Mouse (Mus musculus): ENCODE measurements at regions not wholly inside any gene's neighbourhood (a gene's known extent, or its start where the extent isn't known, plus 50 kb on each side); places are given as distances from the start of the nearest gene placed in this dataset.
"Not testable (repeated sequence)": the region's sequence is repeated elsewhere in the genome, so short reads cannot be mapped to it uniquely, and the experiment has no call there.

DNA sequence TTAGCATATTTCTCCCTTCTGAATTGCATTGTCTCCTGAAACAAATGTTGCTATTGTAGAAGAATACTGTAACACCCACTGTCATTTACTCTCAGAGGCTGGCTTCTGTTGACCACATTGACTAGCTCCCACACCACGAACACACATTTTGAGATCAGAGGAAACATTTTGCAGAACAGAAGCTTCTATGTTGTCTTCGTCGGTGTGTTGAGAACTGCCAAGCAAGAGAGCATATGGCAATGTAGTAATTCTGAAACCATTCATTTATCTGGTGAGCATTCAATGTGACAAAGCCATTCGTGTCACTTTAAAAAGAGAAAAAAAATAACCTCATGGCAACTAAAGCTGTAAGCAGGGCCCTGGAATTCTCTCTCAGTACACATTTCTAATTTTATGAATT lies 343.9 kb downstream of the Car8 start:
- 87% methylated on average over 4 of the region's 4 CpGs for WGBS
- no peak for ATAC-seq (replicated peaks; ENCODE audit: low FRiP score)
- Histone ChIP-seq H3K27ac (ENCODE audit: low read depth, low read length) (no peak overlapping the region), H3K9me3 (ENCODE audit: control insufficient read depth, low read length) (no peaks in the 10 kb centered on the region), H3K27me3 (ENCODE audit: control insufficient read depth, insufficient read depth, low read length) (no peaks in the 10 kb centered on the region), H3K9ac (ENCODE audit: low read length) (no peak overlapping the region), H3K4me1 (replicated peaks; ENCODE audit: control insufficient read depth, insufficient read depth, low read length) (no peaks in the 10 kb centered on the region), H3K4me3 (ENCODE audit: low read depth, low read length) (no peak overlapping the region), H3K4me2 (ENCODE audit: low read depth, low read length, severe bottlenecking) (no peak overlapping the region), H3K36me3 (ENCODE audit: control insufficient read depth, insufficient read depth, low read length) (no peaks in the 10 kb centered on the region)
- no peak for DNase-seq (ENCODE audit: low spot score)

DNA sequence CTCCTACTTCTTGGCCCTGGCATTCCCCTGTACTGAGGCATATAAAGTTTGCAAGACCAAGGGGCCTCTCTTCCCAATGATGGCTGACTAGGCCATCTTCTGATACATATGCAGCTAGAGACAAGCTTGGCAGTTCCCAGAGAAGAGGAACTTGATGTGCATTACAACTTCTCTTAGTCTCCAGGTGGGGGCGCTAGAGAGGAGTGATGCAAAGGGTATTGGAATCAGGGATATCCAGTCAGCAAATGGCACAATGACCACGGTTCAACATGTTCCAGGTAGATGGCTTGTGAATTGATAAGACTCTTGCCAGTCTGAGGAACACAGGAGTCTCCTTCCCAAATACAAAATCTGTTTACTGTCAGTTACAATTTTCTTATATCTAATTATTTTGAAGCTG lies 347.7 kb downstream of the Car8 start:
- no peaks in the 10 kb centered on the region for H3K9me3 ChIP-seq (ENCODE audit: control insufficient read depth, low read length)
- no peak overlapping the region for H3K27ac ChIP-seq (ENCODE audit: low read depth, low read length)
- DNase-seq (ENCODE audit: low spot score) (no peak), ATAC-seq (replicated peaks; ENCODE audit: low FRiP score) (no peak)
- H3K36me3 ChIP-seq (ENCODE audit: control insufficient read depth, insufficient read depth, low read length), result no peaks in the 10 kb centered on the region
- H3K4me1 ChIP-seq (replicated peaks; ENCODE audit: control insufficient read depth, insufficient read depth, low read length), result no peaks in the 10 kb centered on the region
- H3K4me2 ChIP-seq (ENCODE audit: low read depth, low read length, severe bottlenecking), result no peak overlapping the region
- H3K27me3 ChIP-seq (ENCODE audit: control insufficient read depth, insufficient read depth, low read length), result no peaks in the 10 kb centered on the region
- WGBS, result 66% methylated on average over 2 of the region's 2 CpGs
- no peak overlapping the region for H3K9ac ChIP-seq (ENCODE audit: low read length)
- no peak overlapping the region for H3K4me3 ChIP-seq (ENCODE audit: low read depth, low read length)

DNA sequence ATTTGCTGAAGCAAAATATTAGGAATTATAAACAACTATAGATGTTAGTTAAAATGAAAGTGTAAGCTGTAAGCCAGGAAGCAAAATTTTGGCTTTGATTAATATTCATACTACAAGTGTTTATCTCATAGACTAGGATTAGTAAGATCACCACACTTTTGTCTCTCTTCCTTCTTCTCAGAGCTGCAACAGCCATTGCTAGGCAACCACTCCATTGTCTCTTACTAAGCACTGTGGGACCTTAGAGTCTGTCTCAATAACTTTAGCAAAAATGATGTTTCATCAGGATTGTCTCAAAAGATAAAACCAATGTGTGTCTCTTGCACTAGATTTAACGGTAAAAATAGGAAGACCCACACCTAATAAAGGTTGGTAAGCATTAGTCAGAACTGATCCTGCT lies 384.3 kb downstream of the Car8 start:
- H3K4me3 ChIP-seq (ENCODE audit: low read depth, low read length), result no peak overlapping the region
- no peaks in the 10 kb centered on the region for H3K36me3 ChIP-seq (ENCODE audit: control insufficient read depth, insufficient read depth, low read length)
- no peak overlapping the region for H3K27ac ChIP-seq (ENCODE audit: low read depth, low read length)
- H3K4me1 ChIP-seq (replicated peaks; ENCODE audit: control insufficient read depth, insufficient read depth, low read length), result no peaks in the 10 kb centered on the region
- H3K9me3 ChIP-seq (ENCODE audit: control insufficient read depth, low read length), result no peaks in the 10 kb centered on the region
- WGBS, result 55% methylated on average over 1 of the region's 1 CpGs
- DNase-seq (ENCODE audit: low spot score), result no peak
- H3K4me2 ChIP-seq (ENCODE audit: low read depth, low read length, severe bottlenecking), result no peak overlapping the region
- no peak for ATAC-seq (replicated peaks; ENCODE audit: low FRiP score)
- no peak overlapping the region for H3K9ac ChIP-seq (ENCODE audit: low read length)
- H3K27me3 ChIP-seq (ENCODE audit: control insufficient read depth, insufficient read depth, low read length), result no peaks in the 10 kb centered on the region

DNA sequence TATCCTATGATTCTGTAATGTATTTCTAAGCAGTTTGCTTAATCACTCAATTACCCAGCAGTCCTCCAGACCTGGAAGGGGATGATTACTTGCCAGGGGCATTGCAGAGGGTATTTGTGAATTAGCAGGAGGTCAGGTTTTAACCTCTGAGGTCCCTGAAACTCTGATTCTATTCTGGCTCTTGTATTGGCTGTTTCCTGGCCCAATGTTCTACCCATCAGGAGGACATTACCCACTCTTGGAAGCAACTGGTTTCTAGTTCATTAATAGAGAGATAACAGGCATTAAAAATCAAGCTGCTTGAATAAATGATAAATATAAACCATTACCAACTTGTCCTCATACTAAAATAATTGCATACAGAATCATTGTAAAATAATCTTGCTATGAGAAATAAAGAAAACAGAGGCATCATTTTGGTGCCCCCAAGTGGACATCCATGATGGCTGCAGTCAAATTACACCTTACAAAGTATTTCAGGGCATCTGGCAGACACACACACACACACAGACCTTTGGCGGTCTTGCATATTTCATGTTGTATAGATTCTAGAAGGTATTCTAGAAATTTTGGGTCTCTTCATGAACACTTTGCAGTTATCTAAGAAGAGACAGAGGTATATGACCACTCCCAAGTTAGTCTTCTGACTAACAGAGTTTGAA lies 385.6 kb downstream of the Car8 start:
- 64% methylated on average over 1 of the region's 1 CpGs for WGBS
- no peak overlapping the region for H3K4me3 ChIP-seq (ENCODE audit: low read depth, low read length)
- no peaks in the 10 kb centered on the region for H3K36me3 ChIP-seq (ENCODE audit: control insufficient read depth, insufficient read depth, low read length)
- H3K9me3 ChIP-seq (ENCODE audit: control insufficient read depth, low read length), result no peaks in the 10 kb centered on the region
- no peak overlapping the region for H3K9ac ChIP-seq (ENCODE audit: low read length)
- no peak overlapping the region for H3K4me2 ChIP-seq (ENCODE audit: low read depth, low read length, severe bottlenecking)
- no peak overlapping the region for H3K27ac ChIP-seq (ENCODE audit: low read depth, low read length)
- DNase-seq (ENCODE audit: low spot score) (peak; percentile 54), ATAC-seq (replicated peaks; ENCODE audit: low FRiP score) (peak; percentile 42; the same call in 1 of the 2 replicates)
- H3K27me3 ChIP-seq (ENCODE audit: control insufficient read depth, insufficient read depth, low read length), result no peaks in the 10 kb centered on the region
- no peaks in the 10 kb centered on the region for H3K4me1 ChIP-seq (replicated peaks; ENCODE audit: control insufficient read depth, insufficient read depth, low read length)

DNA sequence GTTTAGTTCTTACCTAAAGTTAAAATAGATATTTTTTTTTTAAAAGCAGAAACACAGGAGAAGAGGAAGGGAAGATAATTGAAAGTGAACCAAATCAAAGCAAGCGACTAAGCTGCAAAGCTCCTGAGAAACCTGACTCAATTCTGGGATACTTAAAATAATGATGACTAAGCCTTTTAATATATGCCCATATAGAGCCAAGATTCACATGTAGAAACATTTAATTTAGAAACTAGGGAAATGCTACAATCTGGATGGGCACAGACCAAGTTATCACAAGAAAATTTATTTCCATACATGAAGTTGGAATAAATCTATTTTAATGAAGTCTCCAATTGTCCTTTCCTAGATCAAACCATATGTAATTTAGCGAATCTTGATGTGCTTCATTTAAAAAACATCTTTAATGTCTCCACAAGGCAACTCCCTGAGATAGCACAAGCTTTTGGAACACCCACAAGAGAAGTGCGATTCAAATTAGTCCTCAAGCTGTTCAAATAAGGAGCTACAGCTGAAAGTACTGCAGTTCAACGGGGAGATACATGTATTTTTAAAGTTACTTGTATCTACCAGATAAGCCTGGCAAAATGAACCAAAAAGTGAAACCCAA lies 386.7 kb downstream of the Car8 start:
- H3K27me3 ChIP-seq (ENCODE audit: control insufficient read depth, insufficient read depth, low read length), result no peaks in the 10 kb centered on the region
- no peak overlapping the region for H3K4me3 ChIP-seq (ENCODE audit: low read depth, low read length)
- H3K27ac ChIP-seq (ENCODE audit: low read depth, low read length), result no peak overlapping the region
- WGBS, result 85% methylated on average over 4 of the region's 4 CpGs
- no peak overlapping the region for H3K4me2 ChIP-seq (ENCODE audit: low read depth, low read length, severe bottlenecking)
- ATAC-seq (replicated peaks; ENCODE audit: low FRiP score) (no peak), DNase-seq (ENCODE audit: low spot score) (no peak)
- no peaks in the 10 kb centered on the region for H3K9me3 ChIP-seq (ENCODE audit: control insufficient read depth, low read length)
- H3K36me3 ChIP-seq (ENCODE audit: control insufficient read depth, insufficient read depth, low read length), result no peaks in the 10 kb centered on the region
- no peaks in the 10 kb centered on the region for H3K4me1 ChIP-seq (replicated peaks; ENCODE audit: control insufficient read depth, insufficient read depth, low read length)
- no peak overlapping the region for H3K9ac ChIP-seq (ENCODE audit: low read length)

DNA sequence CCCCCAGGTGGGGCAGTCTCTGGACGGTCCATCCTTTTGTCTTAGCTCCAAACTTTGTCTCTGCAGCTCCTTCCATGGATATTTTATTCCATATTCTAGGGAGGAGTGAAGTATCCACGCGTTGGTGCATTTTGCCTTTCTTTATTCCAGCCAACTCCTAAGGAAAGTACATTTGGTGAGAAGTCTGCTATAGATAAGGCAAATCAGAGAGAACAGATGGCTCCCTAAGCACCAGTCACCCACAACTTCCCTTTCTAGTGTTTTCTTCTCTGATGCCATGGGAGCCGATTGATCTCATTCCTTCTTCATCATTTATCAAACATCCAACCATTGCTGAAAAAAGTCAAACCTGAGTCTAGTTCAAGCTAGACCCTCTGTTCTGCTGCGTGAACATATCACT lies 391.4 kb downstream of the Car8 start:
- no peak overlapping the region for H3K9ac ChIP-seq (ENCODE audit: low read length)
- no peaks in the 10 kb centered on the region for H3K9me3 ChIP-seq (ENCODE audit: control insufficient read depth, low read length)
- 89% methylated on average over 5 of the region's 5 CpGs for WGBS
- no peaks in the 10 kb centered on the region for H3K36me3 ChIP-seq (ENCODE audit: control insufficient read depth, insufficient read depth, low read length)
- no peak overlapping the region for H3K27ac ChIP-seq (ENCODE audit: low read depth, low read length)
- H3K4me3 ChIP-seq (ENCODE audit: low read depth, low read length), result no peak overlapping the region
- no peak overlapping the region for H3K4me2 ChIP-seq (ENCODE audit: low read depth, low read length, severe bottlenecking)
- DNase-seq (ENCODE audit: low spot score), result no peak
- no peaks in the 10 kb centered on the region for H3K27me3 ChIP-seq (ENCODE audit: control insufficient read depth, insufficient read depth, low read length)
- ATAC-seq (replicated peaks; ENCODE audit: low FRiP score), result no peak
- H3K4me1 ChIP-seq (replicated peaks; ENCODE audit: control insufficient read depth, insufficient read depth, low read length), result no peaks in the 10 kb centered on the region

DNA sequence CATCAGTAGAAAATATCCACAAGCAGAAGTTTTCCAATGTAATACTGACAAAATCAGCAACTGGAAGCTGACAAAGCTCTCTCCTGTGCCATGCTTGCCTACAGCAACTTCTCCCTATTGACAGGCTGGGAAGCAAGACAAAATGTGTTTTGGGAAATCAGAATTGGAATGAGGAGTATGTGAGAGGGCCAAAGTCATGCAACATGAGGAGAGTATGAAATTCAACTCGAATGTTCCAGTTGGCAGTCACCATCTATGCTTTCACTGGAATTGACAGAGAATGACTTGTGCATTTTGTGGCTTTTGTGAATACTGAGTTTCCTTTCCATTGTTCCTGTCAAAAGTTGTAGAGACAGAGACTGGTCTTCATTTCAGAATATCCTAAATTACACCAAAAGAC lies 409.7 kb downstream of the Car8 start:
- Histone ChIP-seq H3K4me2 (ENCODE audit: low read depth, low read length, severe bottlenecking) (no peak overlapping the region), H3K4me1 (replicated peaks; ENCODE audit: control insufficient read depth, insufficient read depth, low read length) (no peaks in the 10 kb centered on the region), H3K9ac (ENCODE audit: low read length) (no peak overlapping the region), H3K27ac (ENCODE audit: low read depth, low read length) (no peak overlapping the region), H3K36me3 (ENCODE audit: control insufficient read depth, insufficient read depth, low read length) (no peaks in the 10 kb centered on the region), H3K27me3 (ENCODE audit: control insufficient read depth, insufficient read depth, low read length) (no peaks in the 10 kb centered on the region), H3K4me3 (ENCODE audit: low read depth, low read length) (no peak overlapping the region), H3K9me3 (ENCODE audit: control insufficient read depth, low read length) (no peaks in the 10 kb centered on the region)
- ATAC-seq (replicated peaks; ENCODE audit: low FRiP score) (no peak), DNase-seq (ENCODE audit: low spot score) (no peak)
- WGBS, result 79% methylated on average over 1 of the region's 1 CpGs

DNA sequence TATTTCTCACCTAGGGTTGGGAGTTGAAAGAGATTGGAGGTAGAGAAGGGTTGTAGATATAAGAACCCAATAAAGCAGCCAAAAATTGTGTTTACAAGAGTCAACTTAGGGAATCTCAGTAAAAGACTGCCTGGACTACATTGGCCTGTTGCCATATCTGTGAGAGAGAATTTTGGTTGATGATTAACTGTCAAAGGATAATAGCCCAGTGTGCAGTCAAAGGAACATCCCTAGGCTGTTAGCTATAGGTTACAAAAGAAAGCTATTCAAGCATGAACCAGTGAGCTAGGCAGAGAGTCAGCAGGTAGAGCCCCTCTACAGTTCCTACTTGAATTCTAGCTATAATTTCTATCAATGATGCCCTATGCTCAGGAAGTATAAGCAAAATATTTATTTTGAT lies 419.0 kb downstream of the Car8 start:
- no peaks in the 10 kb centered on the region for H3K9me3 ChIP-seq (ENCODE audit: control insufficient read depth, low read length)
- H3K36me3 ChIP-seq (ENCODE audit: control insufficient read depth, insufficient read depth, low read length), result no peaks in the 10 kb centered on the region
- H3K4me2 ChIP-seq (ENCODE audit: low read depth, low read length, severe bottlenecking), result no peak overlapping the region
- no peak overlapping the region for H3K4me3 ChIP-seq (ENCODE audit: low read depth, low read length)
- DNase-seq (ENCODE audit: low spot score) (no peak), ATAC-seq (replicated peaks; ENCODE audit: low FRiP score) (no peak)
- no peaks in the 10 kb centered on the region for H3K4me1 ChIP-seq (replicated peaks; ENCODE audit: control insufficient read depth, insufficient read depth, low read length)
- no peak overlapping the region for H3K27ac ChIP-seq (ENCODE audit: low read depth, low read length)
- no peaks in the 10 kb centered on the region for H3K27me3 ChIP-seq (ENCODE audit: control insufficient read depth, insufficient read depth, low read length)
- no peak overlapping the region for H3K9ac ChIP-seq (ENCODE audit: low read length)

DNA sequence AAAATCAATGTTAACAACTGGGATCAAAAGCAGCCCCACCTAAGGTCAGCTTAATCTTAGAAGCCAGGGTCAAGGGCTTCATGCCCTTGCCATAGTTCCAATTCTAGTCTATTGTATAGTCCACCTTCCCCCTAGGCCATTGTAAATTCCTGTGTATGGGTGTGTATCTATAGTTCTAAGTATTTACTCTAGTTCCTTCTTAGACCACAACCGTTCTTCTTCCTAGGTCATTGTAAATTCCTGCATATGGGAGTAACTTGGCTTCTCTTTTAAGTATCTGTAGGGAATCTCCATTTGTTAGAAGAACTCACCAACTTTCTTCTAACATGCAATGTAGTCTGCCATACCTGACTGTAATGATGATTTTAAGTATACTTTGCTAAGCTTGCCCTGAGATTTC lies 461.1 kb downstream of the Car8 start:
- not testable (repeated sequence) for H3K9ac ChIP-seq (ENCODE audit: low read length); ATAC-seq (replicated peaks; ENCODE audit: low FRiP score); H3K9me3 ChIP-seq (ENCODE audit: control insufficient read depth, low read length); H3K36me3 ChIP-seq (ENCODE audit: control insufficient read depth, insufficient read depth, low read length); H3K4me3 ChIP-seq (ENCODE audit: low read depth, low read length); H3K27ac ChIP-seq (ENCODE audit: low read depth, low read length); H3K4me2 ChIP-seq (ENCODE audit: low read depth, low read length, severe bottlenecking); DNase-seq (ENCODE audit: low spot score); H3K27me3 ChIP-seq (ENCODE audit: control insufficient read depth, insufficient read depth, low read length); H3K4me1 ChIP-seq (replicated peaks; ENCODE audit: control insufficient read depth, insufficient read depth, low read length)
- WGBS, result 89% methylated on average over 1 of the region's 1 CpGs

Measured in forebrain, embryonic 11.5 days (tissue).